Mouse (Mus musculus): ENCODE data around the gene Dnajc14.
"Not testable (repeated sequence)": the region's sequence is repeated elsewhere in the genome, so short reads cannot be mapped to it uniquely, and the experiment has no call there.

Dnajc14 gene

GRCm38 (mm10) chr10:128820217-128820616 is 16.4 kb downstream of the Dnajc14 start:
- in situ Hi-C loops (cut with MboI; ENCODE audit: low sequenced_read_pairs) = no loop called here

- in situ Hi-C loops (cut with MboI; ENCODE audit: low sequenced_read_pairs) = no loop called here
Measured at GRCm38 (mm10) chr10:128821358-128822056, 17.6 kb downstream of the Dnajc14 start, which contains the start of gene Ormdl2. Ormdl2 (minus strand) TSS chr10:128821645.

DNA sequence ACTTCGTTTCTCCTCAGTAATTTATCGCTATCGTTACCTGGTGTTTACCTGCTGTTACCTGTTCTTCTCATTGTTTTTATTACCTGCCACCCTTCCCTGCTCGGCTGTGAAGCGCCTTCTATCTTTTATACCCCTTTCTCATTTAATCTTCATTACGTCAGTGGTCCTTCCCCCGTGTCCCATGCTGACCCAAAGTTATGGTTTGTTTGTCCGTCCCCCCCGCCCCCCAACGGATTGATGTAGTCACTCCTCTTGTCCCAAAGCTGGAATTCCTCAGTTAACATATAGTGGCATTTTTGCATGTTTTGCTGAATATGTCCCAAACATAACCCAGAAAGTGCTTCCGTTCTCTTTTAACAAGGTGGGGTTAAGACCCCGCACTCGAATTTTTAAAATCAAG is 18.3 kb downstream of the Dnajc14 start:
- in situ Hi-C loops (cut with MboI; ENCODE audit: low sequenced_read_pairs) = no loop called here

- in situ Hi-C loops (cut with MboI; ENCODE audit: low sequenced_read_pairs) = not testable (repeated sequence)
Measured at GRCm38 (mm10) chr10:128823087-128823486, 19.2 kb downstream of the Dnajc14 start.

DNA sequence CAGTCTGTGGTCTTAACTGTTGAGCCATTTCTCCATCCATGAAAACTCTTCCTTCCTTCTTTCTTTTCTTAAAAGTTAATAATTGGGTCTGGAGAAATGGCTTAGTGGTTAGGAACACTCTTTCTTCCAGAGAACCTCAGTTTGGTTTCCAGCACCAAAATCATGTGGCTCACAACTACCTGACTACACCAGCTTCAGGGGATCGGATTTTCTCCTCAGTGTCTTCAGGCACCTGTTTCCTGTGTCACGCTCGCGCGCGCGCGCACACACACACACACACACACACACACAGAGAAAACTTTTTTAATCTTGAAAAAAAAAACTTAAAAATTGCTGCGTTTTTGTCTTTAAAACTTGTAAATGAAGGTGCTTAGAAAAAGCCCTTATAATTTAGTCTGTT is 20.0 kb downstream of the Dnajc14 start:
- in situ Hi-C loops (cut with MboI; ENCODE audit: low sequenced_read_pairs) = no loop called here

DNA sequence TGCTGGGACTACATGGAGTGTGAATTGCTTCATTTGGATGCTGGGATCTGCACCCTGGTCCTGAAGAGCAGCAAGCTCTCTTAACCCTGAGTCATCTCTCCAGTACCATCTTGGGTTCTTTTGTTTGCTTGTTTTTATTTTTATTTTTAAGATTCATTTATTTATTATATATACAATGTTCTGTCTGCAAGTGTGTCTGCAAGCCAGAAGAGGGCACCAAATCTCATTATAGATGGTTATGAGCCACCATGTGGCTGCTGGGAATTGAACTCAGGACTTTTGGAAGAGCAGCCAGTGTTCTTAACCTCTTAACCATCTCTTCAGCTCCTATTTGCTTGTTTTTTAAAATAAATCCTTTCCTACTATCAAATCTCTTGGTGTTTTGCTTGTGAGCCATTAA is 33.5 kb downstream of the Dnajc14 start:
- in situ Hi-C loops (cut with MboI; ENCODE audit: low sequenced_read_pairs) = no loop called here

- in situ Hi-C loops (cut with MboI; ENCODE audit: low sequenced_read_pairs) = no loop called here
Measured at GRCm38 (mm10) chr10:128839434-128839833, 35.6 kb downstream of the Dnajc14 start.

DNA sequence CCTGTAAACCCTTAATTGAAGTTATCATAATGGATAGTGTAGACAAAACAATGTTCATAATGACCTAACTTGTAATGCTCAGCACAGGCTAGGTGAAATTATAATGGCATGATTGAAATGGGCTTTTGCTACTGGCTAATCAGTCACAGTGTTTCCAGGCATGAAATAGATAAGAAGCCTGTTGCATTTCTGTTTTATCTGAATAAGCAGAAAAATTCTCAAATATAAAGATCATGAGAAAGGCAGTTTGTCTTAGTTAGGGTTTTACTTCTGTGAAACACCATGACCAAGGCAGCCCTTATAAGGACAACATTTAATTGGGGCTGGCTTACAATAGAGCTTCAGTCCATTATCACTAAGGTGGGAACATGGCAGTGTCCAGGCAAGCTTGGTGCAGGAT is 36.8 kb downstream of the Dnajc14 start:
- in situ Hi-C loops (cut with MboI; ENCODE audit: low sequenced_read_pairs) = loop anchor here (5.0 kb wide), 1 partner anchor 52 kb away; the partner anchor contains the start of gene Gdf11

DNA sequence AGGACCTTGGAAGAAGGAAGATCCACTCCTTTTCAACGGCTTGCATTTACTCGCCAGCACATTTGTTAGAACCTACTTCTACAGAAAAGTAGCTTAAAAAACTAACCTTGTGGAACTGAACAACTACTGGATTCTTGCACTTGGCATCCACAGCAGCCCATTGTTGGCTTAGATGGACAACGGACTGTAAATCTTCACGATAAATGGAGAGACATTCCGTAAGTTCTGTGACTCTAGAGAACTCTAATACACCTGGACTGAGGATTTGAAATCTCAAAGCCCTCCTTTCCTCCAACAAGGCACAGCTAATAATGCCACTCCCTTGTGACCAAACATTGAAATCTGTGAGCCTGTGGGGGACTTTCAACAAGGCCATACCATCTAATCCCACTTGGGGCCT is 39.4 kb downstream of the Dnajc14 start:
- in situ Hi-C loops (cut with MboI; ENCODE audit: low sequenced_read_pairs) = loop anchor here (5.0 kb wide), 1 partner anchor 49 kb away; the partner anchor contains the start of gene Gdf11

DNA sequence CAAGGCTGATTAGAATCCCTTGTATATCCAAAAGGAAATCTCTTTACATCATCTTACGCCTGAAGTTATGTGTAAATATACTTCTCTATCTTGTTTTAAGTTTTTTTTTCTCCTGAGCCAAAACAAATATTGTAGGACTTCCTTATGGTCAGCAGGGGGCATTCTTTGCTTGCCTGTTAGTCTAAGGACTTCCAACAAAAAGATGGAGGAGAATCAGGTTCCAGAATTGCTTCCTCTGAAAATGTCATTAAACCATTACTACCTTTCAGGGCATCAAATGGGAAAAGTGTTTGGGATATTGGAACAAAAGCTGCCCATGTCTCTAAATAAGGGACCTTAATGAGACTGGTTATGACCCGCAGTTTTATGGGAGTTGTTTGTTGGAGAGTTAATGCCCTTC is 41.7 kb downstream of the Dnajc14 start:
- in situ Hi-C loops (cut with MboI; ENCODE audit: low sequenced_read_pairs) = no loop called here

DNA sequence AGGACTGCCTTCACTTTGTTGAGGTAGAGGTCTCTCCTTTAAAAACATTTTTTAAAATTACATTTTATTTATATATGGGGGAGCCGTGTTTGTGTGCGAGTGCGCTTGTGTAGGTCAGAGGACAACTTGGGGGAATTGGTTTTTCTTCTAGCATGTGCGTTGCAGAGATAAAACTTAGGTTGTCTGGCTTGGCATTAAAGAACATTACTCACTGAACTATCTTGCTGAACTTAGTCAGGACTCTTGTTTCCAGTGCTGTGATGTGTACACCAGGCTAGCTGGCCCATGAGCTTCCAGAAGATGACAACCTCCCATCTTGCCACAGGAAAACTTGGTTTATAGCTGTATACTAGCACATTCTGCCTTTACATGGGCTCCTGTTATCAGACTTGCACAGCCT is 42.8 kb downstream of the Dnajc14 start:
- in situ Hi-C loops (cut with MboI; ENCODE audit: low sequenced_read_pairs) = no loop called here

DNA sequence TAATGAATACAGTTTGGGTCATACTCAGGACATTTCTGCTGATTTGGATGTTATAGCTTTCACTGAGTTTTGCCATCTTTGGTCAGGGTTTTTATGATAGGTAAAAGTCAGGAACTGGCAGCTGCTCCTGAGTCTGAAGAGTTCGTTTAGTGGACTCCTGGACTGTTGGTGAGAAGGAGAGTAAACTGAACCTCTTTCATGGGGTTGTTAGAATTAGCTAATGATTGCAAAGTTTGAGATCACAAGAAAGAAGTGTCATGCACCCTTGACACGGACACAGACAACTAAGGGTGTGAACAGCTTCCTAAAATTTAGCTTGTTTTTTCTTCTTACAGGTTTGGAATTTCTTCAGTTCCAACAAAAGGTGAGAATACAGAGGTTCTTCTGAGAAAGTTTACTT is 44.6 kb downstream of the Dnajc14 start:
- in situ Hi-C loops (cut with MboI; ENCODE audit: low sequenced_read_pairs) = no loop called here

- in situ Hi-C loops (cut with MboI; ENCODE audit: low sequenced_read_pairs) = no loop called here
Measured at GRCm38 (mm10) chr10:128850339-128850738, 46.5 kb downstream of the Dnajc14 start.

GRCm38 (mm10) chr10:128861176-128861575 is 57.3 kb downstream of the Dnajc14 start:
- in situ Hi-C loops (cut with MboI; ENCODE audit: low sequenced_read_pairs) = no loop called here

- in situ Hi-C loops (cut with MboI; ENCODE audit: low sequenced_read_pairs) = no loop called here
Measured at GRCm38 (mm10) chr10:128866042-128866441, 62.2 kb downstream of the Dnajc14 start.

- in situ Hi-C loops (cut with MboI; ENCODE audit: low sequenced_read_pairs) = no loop called here
Measured at GRCm38 (mm10) chr10:128866518-128866917, 62.7 kb downstream of the Dnajc14 start.
